Mouse (Mus musculus): Measurements from ENCODE around the gene Srp68.

Srp68 gene

GRCm38 (mm10) chr11:116210696-116211095 is 63.3 kb downstream of the Srp68 start:
- no peak for DNase-seq (ENCODE audit: low read depth in 1 of 2, low spot score in 2 of 2)

- no peak for DNase-seq (ENCODE audit: low read depth in 1 of 2, low spot score in 2 of 2)
Observed at GRCm38 (mm10) chr11:116209257-116209656, 64.8 kb downstream of the Srp68 start.

- no peak for DNase-seq (ENCODE audit: low read depth in 1 of 2, low spot score in 2 of 2)
Observed at GRCm38 (mm10) chr11:116208660-116209059, 65.4 kb downstream of the Srp68 start.

GRCm38 (mm10) chr11:116206678-116207077 is 67.3 kb downstream of the Srp68 start:
- no peak for DNase-seq (ENCODE audit: low read depth in 1 of 2, low spot score in 2 of 2)

- no peak for DNase-seq (ENCODE audit: low read depth in 1 of 2, low spot score in 2 of 2)
Observed at GRCm38 (mm10) chr11:116203150-116203549, 70.9 kb downstream of the Srp68 start.

- DNase-seq (ENCODE audit: low read depth in 1 of 2, low spot score in 2 of 2) = no peak
Observed at GRCm38 (mm10) chr11:116201151-116201550, 72.9 kb downstream of the Srp68 start.

GRCm38 (mm10) chr11:116198639-116199531 is 75.1 kb downstream of the Srp68 start, which contains the start of the genes Ten1 and Acox1:
Gene Ten1 (plus strand): TSS chr11:116198855.
Gene Acox1 (minus strand): TSS chr11:116199045.
- peak; percentile 71 to 86 for DNase-seq (ENCODE audit: low read depth in 1 of 2, low spot score in 2 of 2)

- no peak for DNase-seq (ENCODE audit: low read depth in 1 of 2, low spot score in 2 of 2)
Observed at GRCm38 (mm10) chr11:116198132-116198531, 75.9 kb downstream of the Srp68 start.

GRCm38 (mm10) chr11:116197584-116197906 is 76.5 kb downstream of the Srp68 start:
- DNase-seq (ENCODE audit: low read depth in 1 of 2, low spot score in 2 of 2) = no peak

- no peak for DNase-seq (ENCODE audit: low read depth in 1 of 2, low spot score in 2 of 2)
Observed at GRCm38 (mm10) chr11:116196866-116197583, 77.0 kb downstream of the Srp68 start.

GRCm38 (mm10) chr11:116196336-116196735 is 77.7 kb downstream of the Srp68 start:
- DNase-seq (ENCODE audit: low read depth in 1 of 2, low spot score in 2 of 2) = no peak

GRCm38 (mm10) chr11:116195252-116195651 is 78.8 kb downstream of the Srp68 start:
- no peak for DNase-seq (ENCODE audit: low read depth in 1 of 2, low spot score in 2 of 2)
